Mouse (Mus musculus): ENCODE data around the gene Rprd2.

DNA sequence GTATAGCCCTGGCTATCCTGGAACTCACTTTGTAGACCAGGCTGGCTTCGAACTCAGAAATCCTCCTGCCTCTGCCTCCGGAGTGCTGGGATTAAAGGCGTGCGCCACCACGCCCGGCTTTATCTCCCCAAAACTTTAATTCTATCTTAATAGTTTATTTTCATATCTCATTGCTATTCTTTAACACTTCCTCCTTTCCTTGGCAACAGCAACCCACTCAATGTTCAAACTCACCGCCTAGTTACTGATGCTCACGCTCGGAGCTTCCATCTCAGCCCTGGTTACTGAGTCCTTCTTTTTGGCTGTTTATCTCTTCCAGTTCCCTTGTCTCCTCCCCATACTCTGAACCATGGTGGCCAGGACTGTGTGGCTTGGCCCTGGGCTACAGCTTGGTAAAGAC, 86.4 kb downstream of the Rprd2 start:
- TF ChIP-seq CTCF (IDR thresholded peaks at IDR 0.05; ENCODE audit: borderline replicate concordance, control insufficient read depth, extremely low read depth, insufficient read depth, low read length, poor library complexity) (no peak), POLR2A (IDR thresholded peaks at IDR 0.05; ENCODE audit: control insufficient read depth, extremely low read depth, insufficient read depth, low read length, poor library complexity) (no peak)

All from thymus, adult 2 months (tissue).